Mouse (Mus musculus): ENCODE measurements around the gene Itga4.

DNA sequence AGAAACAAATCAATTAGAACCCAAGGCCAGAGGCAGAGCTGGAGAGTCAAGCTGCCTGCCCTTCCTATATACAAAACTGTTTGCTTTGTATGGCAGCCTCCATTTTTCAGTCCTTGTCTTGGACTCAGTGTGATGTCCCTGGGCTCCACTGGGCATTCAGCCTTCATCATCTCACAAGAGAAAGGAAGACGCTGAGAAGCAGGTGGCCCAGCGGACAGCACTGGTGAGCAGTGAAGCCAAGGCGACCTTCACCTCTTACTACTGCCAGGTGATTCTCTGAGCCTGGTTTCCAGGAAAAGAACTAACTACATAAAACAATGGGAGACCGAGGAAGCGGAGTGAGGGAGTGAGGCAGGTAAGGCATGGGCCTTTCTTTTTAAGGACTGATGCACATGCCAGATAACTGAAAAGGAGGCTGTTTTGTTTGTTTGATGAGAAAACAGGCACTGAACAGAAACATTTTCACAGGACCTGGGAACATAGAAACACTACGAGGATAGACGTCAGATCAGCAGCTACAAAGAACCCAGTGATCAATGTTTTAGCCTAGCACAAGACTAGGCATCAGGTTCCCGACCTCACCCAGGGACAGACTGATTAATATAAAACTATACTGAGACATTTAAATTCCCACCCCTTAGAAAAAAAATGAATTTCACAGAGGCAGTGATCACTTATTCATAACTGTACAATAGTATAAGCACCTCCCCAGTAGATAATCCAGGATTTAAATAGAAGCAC lies 123.3 kb downstream of the Itga4 start:
- no peak for TF ChIP-seq CHD2 (IDR thresholded peaks at IDR 0.05; ENCODE audit: low read length)
- TF ChIP-seq E2F4 (IDR thresholded peaks at IDR 0.05; ENCODE audit: borderline replicate concordance, low read depth, low read length) = no peak
- no peak for TF ChIP-seq HCFC1 (IDR thresholded peaks at IDR 0.05; ENCODE audit: low read depth, low read length)
- no peak for TF ChIP-seq USF2 (IDR thresholded peaks at IDR 0.05; ENCODE audit: borderline replicate concordance in 1 of 2, insufficient read depth in 1 of 2, low read depth in 1 of 2, low read length in 2 of 2)
- no peak for TF ChIP-seq CTCF (IDR thresholded peaks at IDR 0.05 in 2 of 3, conservative IDR thresholded peaks at IDR 0.05 in 1 of 3; ENCODE audit: control insufficient read depth in 1 of 3, insufficient read depth in 1 of 3, low read depth in 2 of 3, low read length in 3 of 3, poor library complexity in 1 of 3, severe bottlenecking in 1 of 3)

Measured in MEL (cell line).